Mouse (Mus musculus) layer of hippocampus, postnatal 10 days (tissue): ENCODE measurements around the gene Tns4. TPM values are rescaled to one million over a fixed set of nuclear protein-coding genes. Genes with fewer than 3 reads are reported as not detected.

Source experiments
- DNase-seq, 2 experiments: peaks; one replicate each; pipeline ENCODE4 v3.0.0; 2021; ENCODE audit warnings: low spot score in 2 of 2
- total RNA-seq, 2 experiments: library from RNA; stranded (reverse); gene quantifications; 2 replicates each; pipeline ENCODE4 v1.2.3; 2021

Tns4 gene
- total RNA-seq, 2 experiments from 2014 or later, result 0.09 to 0.11 TPM

DNA sequence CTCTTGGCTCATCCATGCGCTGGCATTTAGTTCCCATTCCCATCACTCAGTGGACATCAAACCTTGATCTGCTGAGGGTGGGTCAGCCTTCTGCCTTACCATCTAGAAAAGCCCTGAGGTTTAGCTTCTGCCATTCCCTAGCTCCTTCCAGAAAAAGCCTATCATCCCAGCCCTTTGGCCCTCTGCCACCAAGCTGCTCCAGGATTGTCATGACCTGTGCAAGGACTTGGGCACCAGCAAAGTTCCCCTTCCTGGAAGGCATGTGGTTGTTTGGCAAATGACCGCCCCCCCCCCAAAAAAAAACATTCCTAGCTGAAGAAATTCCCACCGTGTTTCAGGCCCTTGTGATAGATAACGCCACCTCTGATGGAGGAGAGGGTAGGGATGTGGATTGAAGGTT is 34.0 kb downstream of the Tns4 start:
- DNase-seq, result no peak

DNA sequence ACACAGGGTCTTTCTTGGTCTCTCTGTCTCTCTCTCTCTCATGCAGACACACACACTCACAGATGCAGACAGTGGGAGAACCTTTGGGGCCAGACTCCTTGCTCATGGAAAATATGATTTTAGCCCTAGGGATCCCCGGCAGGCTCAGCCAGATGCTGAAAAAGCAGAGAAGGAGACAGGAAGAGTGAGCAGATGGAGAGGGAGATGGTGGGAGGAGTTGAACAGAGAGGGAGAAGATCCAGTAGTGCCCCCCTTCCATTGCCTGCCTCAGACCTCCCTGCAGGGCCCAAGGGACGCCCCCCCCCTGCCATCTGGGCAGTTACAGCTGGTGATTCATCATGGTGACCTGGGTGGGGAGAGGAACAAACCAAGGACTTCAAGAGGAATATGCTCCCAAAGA is 41.5 kb downstream of the Tns4 start:
- DNase-seq, result no peak

DNA sequence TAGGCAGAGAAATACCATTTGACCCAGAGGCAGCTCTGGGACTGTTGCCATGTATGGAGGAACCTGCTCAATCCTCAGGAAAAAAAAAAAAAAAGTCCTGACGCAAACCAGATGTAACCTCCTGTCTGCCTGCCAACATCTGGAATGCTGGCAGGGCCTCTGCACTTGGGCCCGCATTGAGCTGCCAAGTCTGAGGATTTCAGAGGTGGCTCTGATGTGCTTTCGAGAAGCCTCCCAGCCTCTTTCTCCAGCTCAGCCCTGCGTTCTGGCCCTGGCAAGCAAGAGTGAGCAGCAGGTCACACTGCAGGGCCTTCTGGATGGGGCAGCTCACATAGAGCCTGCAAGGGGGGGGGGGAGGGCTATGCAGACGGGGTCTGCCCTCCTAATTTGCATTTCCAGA is 42.0 kb downstream of the Tns4 start:
- DNase-seq, result no peak

DNA sequence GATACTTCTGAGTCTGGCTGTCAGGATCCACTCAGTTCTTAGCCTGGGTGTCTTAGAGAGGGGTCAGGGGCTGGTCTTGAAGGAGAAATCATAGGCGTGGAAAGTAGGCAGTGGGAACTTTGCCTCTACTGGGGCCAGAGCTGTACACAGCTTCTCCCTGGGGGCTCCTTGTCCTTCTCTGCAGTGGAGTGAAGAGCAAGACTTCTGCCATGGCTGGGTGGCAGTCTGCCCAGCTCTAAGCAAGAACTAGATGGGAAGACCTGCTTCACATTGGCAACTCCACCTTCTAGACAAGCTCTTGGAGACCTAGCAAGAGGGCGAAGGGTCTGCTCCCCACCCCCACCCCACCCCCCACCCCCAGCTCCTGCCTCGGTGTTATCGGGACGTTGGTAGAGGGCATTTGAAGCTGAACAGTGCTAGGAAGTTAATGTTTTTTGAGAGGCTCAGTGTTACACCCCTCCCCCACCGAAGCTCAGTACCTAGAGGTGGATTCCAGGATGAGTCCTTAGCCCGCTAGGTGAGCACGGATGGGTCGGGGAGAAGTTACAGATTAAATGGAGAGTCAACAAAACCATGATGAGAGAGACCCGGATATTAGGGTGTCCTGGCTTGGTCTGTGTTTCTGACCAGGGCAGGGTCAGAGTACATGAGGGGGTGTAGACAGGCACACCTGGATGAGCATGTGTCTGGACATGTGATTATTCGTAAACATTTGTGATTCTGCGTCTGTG is 43.8 kb downstream of the Tns4 start:
- no peak for DNase-seq

DNA sequence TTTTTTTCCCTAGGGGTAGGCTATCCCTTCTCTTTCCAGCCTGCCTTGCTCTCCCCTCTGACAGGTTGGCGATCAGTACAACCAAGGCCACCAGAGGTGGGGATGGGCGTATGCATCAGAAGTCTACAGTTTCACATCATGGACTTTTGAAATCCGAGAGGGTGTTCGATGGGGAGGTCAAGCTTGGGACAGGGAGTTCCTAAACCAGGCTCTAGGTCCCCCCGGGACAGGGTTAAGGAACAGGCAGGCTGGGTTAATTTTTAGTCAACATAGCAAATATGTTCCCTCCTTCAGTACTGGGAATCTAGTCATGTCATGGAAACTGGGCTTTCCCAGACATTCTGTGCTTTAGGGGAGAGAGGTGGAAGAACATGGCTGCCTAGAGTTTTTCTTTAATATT is 44.8 kb downstream of the Tns4 start:
- DNase-seq, result no peak

DNA sequence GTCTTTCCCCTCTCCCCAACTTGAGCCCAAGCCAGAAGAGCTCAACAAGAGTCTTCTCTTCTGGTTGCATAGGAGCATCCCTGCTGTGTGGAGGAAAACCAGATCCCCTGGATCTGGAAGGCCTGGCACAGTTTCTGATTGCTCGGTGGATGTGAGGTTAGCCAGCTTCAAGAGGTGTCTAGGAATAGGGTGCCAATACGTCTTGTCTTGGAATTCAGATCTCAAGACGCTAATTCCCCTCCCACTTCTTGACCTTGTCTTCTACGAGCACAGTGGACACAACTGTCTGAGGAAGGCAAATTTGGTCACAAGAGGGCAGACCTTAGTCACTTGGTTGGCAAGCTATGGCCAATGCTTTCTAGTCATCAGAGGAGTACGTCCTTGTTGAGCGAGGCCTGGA is 45.5 kb downstream of the Tns4 start:
- DNase-seq, result no peak

DNA sequence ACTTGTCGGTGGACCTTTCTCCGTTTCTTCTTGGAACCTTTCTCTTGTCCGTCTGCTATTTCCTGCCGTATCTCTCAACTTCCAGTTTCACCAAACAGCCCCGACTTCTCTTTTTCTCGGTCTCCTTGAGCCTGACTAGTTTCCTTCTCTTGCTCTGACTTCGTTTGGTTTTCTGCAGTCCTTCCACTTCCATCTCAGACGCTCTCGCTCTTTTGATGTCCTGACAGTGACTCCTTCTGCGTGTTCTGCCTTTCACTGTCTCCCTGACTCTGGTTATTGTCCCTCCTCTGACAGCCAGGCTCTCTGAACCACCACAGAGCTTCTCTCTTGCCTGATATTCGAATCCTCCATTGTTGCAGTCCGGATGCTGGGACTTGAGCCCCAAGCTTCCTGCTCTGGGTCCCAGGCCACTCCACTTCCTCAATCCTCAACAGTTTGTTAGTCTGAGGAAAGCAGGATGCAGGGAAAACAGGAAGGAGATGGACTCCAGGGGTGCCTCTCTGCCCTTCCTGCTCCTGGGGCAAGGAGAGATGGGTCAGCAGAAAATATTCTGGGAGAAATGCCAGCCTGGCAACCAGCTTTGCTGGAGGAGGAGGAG is 46.2 kb downstream of the Tns4 start:
- DNase-seq, result no peak

DNA sequence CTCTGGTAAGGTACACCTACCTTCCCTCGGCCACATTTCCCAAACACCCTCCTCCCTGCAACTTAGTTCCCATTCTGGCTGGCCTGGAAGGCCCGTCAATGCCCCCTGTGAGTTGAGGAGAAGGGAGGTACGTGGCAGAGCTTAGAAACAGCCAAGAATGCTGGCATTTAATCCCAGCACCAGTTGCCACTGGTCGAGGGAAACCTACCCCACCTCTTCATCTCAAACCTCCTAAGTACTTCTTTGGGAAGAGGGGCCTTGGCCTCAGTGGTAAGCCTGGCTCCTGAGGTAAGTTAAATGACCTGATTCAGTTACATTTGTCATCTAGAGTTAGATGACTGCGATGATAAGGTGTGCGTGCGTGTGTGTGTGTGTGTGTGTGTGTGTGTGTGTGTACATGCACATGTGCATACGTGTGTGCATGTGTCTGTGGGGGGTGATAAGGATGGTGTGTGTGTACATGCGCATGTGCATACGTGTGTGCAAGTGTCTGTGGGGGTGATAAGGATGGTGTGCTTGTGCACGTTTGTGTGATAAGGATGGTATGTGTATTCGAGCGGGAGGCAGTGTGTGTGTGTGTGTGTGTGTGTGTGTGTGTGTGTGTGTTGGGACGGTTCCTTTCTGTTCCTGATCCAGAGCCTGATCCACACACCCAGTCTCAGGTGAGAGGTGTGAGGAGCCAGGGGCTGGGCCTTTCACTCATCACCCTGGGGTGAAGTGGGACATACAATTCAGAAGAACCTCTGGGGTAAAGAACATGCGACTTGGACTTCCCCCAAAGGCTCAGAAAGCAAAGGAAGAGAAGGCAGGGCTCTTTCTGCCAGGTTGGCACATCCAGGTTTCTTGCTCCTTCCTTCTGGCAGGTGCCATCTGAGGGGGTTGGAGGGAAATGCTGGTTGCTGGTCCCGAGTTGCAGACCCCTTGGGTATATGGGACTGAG is 47.0 kb downstream of the Tns4 start:
- DNase-seq, result no peak

DNA sequence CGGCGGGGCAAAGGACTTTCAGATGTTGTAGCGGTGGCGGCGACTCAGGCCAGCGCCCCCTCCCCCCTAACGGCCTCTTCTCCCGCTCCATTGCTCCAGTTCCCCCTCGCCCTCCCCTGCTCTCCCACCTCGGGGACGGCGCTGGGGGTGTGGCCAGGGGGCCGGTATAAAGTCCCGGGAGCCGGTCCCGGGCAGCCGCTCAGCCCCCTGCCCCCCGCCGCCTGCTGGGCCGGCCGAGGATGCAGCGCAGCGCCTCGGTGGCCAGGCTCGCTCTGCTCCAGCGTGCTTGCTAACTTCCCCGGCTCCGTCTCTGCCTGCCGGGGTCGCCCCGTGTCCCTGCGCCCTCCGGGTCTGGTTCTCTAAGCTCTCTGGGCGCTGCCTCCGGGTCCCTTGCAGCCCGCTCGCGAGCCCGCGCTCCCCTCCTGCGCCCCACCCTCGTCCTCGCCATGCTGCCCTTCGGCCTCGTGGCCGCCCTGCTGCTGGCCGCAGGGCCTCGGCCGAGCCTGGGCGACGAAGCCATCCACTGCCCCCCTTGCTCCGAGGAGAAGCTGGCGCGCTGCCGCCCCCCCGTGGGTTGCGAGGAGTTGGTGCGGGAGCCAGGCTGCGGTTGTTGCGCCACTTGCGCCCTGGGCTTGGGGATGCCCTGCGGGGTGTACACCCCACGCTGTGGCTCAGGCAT is 47.9 kb downstream of the Tns4 start, which contains the start of gene Igfbp4:
Gene Igfbp4 (plus strand): TSS at position 194 of the 679 bp plus-strand sequence.
- peak; percentile 62 to 73 for DNase-seq

DNA sequence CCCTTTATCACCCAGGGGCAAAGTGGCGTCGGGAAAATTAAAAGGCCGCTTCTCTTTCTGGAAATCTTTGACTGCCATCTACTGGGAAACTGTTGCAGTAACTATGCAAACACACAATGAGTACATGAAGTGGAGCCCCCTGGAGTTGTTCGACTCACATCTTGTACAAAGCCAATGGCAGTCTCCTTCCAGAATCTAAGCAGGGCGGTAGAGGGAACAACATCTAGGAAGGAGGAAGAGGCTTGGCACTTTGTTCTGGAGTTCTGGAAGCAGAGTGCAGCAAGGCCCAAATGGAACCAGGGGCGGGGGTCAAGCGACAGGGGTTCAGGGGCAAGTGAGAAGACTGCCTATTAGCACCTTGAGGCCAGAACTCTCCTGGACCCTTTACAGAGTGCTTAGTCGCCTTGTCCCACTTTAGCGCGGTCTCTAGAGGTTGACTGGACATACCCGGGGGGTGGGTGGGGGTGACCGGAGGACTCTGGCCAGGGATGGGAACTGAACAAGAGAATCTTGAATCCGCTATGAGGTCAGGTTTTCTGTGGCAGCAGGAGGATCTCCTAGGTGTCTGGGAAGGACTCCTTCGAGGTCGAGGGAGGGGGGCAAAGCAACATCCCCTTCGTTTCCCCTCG is 48.6 kb downstream of the Tns4 start:
- DNase-seq, result peak; percentile 58 to 66

DNA sequence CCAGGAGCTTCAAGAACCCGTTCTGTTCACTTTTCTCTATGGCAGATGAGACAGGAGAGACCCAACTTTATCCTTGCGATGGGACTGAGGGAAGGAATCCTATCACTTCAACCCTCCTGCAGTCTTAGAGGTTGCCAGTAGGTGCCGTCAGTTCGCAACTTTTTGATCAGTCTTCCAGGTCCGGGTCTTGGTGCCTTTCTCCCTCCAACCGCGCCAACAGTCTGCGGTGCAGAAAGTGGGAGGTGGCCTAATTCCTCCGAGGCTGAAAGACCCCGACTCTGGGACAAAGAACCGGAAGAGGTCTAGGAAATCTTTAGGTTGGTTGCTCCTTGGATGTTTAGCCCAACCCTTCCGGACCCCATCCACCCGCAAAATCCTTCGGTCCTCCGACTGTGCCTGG is 49.3 kb downstream of the Tns4 start:
- peak; percentile 85 to 88 for DNase-seq

DNA sequence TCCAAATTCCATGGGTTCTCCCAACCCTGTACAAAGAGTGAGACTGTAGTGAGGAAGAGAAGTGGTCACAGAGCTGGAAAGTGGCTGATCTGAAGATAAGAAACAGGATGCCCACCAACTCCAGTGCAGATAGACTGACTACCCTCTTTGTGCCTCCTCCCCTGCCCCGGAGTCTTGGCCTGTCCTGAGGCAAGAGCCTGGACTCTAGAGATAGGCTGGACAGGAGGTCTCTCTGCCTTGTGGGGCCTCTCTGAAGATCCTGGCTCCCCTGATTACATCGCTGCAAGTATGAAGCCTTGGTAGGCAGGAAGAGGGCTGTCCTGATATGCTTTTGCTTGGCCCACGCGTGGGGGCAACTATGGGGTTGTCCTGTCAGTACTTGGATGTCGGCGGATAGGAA is 52.9 kb downstream of the Tns4 start:
- DNase-seq, result no peak

DNA sequence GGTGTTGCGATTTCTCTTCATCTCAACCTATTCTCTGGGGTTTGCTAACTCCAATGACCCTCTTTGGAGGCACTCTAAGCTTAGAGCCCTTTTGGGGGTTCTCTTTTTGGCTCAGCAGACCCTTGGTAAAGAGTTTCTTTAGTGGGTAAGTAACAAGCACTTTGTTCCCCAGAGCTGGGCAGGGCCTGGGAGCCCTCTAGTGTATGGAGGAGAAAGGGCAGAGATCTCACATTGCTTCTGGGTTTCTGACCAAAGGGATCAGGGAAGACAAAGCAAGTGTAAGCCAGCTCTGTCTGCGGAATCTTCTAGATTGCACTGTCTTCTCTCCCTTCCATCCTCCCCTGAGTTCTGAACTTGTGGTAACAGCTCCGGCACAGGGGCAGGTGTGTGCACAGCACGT is 53.8 kb downstream of the Tns4 start:
- no peak for DNase-seq

DNA sequence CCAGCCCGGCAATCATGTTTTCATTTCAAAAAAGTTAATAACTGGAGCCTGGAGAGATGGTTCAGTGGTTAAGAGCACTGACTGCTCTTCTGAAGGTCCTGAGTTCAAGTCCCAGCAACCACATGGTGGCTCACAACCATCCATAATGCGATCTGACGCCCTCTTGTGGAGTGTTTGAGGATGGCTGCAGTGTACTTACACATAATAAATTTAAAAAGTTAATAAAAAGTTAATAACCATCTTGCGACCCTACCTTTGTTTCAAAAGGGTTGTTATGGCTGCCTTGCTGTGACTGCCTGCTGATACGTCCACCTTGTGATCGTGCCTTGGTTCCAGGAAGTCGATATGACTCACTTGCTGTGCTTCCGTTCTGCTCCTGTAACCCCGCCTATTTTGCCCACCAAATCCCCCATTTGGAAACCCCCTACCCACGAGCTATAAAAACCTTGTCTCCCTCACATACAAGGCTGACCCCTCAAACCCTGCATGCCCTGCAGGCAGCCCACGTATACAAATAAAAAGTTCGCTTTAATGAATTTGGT is 62.1 kb downstream of the Tns4 start:
- no peak for DNase-seq

DNA sequence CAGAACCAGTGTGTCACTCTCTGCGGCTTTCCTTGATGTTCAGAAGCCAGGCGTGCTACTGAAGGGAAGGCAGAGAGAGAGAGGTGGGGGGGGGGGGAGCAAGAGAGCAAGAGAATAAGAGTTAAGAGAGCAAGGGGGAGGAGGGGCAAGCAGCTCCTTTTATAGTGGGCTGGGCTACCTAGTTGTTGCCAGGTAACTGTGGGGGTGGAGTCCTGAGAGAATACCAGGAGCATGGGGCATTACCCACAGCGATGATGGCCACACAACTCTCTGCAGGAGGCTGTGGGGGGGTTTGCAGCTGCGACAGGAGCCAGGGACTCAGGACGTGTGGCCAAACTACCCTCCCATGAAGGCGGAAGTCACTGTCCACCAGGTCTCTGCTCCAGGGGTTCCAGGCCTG is 63.2 kb downstream of the Tns4 start:
- DNase-seq, result no peak

DNA sequence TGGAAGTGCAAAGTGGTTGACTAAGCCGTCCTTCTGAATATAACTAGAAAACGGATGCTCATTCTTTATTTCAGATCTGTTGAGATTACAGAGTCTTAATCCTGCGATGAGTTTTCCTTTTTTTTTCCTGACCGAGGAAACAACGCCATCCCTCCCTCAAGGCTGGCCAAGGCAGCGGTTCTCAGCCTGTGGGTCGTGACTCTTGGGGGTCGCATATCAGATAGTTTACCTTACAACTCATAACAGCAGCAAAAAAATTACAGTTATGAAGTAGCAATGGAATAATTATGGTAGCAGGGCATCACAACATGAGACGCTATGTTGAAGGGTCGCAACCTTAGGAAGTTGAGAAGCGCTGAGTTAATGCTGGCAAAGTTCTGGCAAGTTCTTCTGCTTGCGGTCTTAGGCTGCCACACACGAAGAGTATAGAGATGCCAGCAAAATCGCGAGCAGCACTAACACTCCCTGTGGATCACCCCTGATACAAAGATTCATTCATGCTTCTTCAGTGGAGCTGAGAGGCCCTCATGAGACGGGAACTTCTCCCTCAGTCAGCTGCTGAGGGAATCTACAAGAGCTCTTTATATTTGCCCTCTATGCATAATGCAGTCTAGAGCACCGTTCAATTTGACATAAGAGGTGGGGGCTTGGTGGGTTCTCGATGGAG is 64.5 kb downstream of the Tns4 start:
- peak in 1 of 2 experiments; percentile 16 for DNase-seq

DNA sequence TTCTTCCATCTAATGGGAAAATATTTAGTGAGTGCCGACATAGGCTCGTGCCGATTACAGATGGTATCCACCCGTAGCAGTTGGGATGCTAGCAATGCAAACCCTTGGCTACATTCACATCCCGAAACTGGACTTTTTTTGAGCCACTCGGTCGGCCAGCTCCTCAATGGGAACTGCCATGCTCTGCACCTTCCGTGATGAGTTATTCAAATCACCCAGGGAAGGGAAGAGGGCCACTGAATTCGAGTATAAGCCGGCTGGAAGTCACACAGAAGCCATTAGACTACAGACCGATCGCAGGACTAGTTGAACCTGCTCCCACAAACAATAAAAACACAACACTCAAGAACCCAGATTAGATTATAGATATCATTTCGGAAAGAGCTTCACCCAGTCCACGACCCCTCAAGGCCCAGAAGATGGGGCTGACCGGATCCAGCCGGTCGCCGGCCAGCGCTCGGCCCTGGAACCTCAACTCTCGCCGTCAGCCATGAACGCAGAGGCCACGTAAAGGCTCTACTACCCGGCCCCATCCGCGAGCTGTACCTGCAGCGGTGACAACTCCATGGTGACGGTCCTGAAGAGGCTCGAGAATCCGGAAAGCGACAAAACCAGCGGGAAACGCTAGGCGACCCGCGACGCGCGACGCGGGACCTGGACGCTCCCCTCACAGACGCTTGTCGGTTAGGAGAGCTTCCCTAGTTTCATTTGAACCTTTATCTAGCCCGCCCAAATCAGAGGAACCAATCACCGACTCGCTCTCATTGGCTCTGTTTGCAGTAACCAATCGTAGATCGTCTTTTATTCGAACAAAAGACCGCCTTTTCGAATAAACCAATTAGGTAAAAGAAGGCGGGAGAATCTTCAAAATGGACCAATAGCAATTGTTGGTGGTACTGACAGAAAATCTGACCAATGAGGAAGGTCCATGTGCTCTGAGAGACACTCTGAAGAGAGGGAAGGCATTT is 65.3 kb downstream of the Tns4 start, which contains the start of gene Top2a:
Gene Top2a (minus strand): TSS at position 690 of the 968 bp plus-strand sequence.
- DNase-seq, result peak; percentile 98 to 99

DNA sequence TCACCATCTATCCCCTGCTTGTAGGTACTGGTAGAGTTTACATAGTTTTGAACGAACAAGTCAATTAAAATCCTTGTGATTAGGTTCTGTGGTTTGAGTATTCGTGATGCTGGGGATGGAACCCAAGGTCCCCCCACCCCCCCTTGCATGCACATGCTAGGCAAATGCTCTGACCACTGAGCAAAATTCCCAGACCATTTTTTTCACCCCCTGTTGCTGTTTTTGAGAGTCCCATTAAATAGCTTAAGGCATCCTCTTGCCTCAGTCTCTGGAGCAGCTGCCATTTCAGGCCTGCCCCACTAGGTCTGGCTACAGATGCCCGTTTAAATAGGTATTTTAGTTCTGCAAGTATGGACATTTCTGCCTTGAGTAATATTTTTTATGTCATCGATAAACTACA is 66.0 kb downstream of the Tns4 start:
- no peak for DNase-seq
